9 mouse cellular contexts compared by ENCODE assay signal in genomic region chr15:85672376-85672775, GRCm38 (mm10).
DNase-seq lines count a peak whose midpoint lies in the region; ATAC-seq and TF ChIP-seq lines count a peak whose summit lies in the region.
"Had no signal": no experiment of that assay in that cellular context is flagged by ENCODE, and none has a peak within 500 bp of the region (broad histone marks: within the 10 kb centered on the region; RNA-seq: fewer than 3 reads in every experiment).

No protein-coding gene starts in this region.

- peak overlapping the region; percentile 99 for H3ac ChIP-seq in myocyte (ENCODE audit: control insufficient read depth, insufficient read length)

- H3K27me3 ChIP-seq in kidney, postnatal 0 days (ENCODE audit: insufficient read depth, low read length), result no peaks in the 10 kb centered on the region
- H3K27me3 ChIP-seq in embryonic facial prominence, embryonic 14.5 days (replicated peaks; ENCODE audit: control insufficient read depth, insufficient read depth, low read length), result peaks cover 5% of the 10 kb centered on the region
- peaks cover 3% of the 10 kb centered on the region; the same call in 1 of the 2 replicates for H3K27me3 ChIP-seq in hindbrain, embryonic 15.5 days
- H3K27me3 ChIP-seq in myocyte (ENCODE audit: control insufficient read depth, insufficient read depth, insufficient read length), result no peaks in the 10 kb centered on the region
- H3K27me3 ChIP-seq: Patski had no signal

- peaks cover 37% of the 10 kb centered on the region for H3K4me1 ChIP-seq in kidney, postnatal 0 days (replicated peaks; ENCODE audit: insufficient read depth, low read length)
- H3K4me1 ChIP-seq in embryonic facial prominence, embryonic 14.5 days (ENCODE audit: control insufficient read depth, insufficient read depth, low read length), result peaks cover 36% of the 10 kb centered on the region
- H3K4me1 ChIP-seq in hindbrain, embryonic 15.5 days (replicated peaks), result peaks cover 62% of the 10 kb centered on the region

- peaks cover 80% of the 10 kb centered on the region for H3K79me2 ChIP-seq in myocyte (ENCODE audit: control insufficient read depth, insufficient read depth)

- H3K27ac ChIP-seq in kidney, postnatal 0 days, result peak overlapping the region; percentile 99
- no peak overlapping the region for H3K27ac ChIP-seq in embryonic facial prominence, embryonic 14.5 days (replicated peaks; ENCODE audit: low read depth, low read length)
- peak overlapping the region; percentile 100 for H3K27ac ChIP-seq in hindbrain, embryonic 15.5 days (replicated peaks)

- peak overlapping the region; percentile 99 for H3K9ac ChIP-seq in kidney, postnatal 0 days (ENCODE audit: low read depth, low read length)
- H3K9ac ChIP-seq in embryonic facial prominence, embryonic 14.5 days (ENCODE audit: low read depth, low read length), result peak overlapping the region; percentile 99
- peak overlapping the region; percentile 92 for H3K9ac ChIP-seq in hindbrain, embryonic 15.5 days

- WGBS in kidney, postnatal 0 days, result 26% methylated on average over 3 of the region's 3 CpGs
- 67% methylated on average over 3 of the region's 3 CpGs for WGBS in embryonic facial prominence, embryonic 14.5 days
- 35% methylated on average over 3 of the region's 3 CpGs for WGBS in hindbrain, embryonic 15.5 days

- no peak for DNase-seq in kidney, postnatal 0 days (ENCODE audit: low spot score)
- no peak for DNase-seq in kidney, postnatal 4 days
- no peak for DNase-seq in embryonic facial prominence, embryonic 14.5 days (ENCODE audit: low spot score)
- DNase-seq in adrenal gland, adult 8-10 months, result no peak
- no peak for DNase-seq in thymus, postnatal 4 days
- no peak for DNase-seq in frontal cortex, postnatal 36 days (ENCODE audit: low spot score in 2 of 2)

- no peak for ATAC-seq in kidney, postnatal 0 days (replicated peaks; ENCODE audit: low FRiP score, low read depth)
- ATAC-seq in embryonic facial prominence, embryonic 14.5 days (ENCODE audit: low read depth), result no peak
- no peak for ATAC-seq in hindbrain, embryonic 15.5 days (ENCODE audit: low FRiP score, low read depth)
- ATAC-seq: Patski had no signal

- H3K9me3 ChIP-seq in kidney, postnatal 0 days (replicated peaks; ENCODE audit: low read length), result no peaks in the 10 kb centered on the region
- no peaks in the 10 kb centered on the region for H3K9me3 ChIP-seq in embryonic facial prominence, embryonic 14.5 days (ENCODE audit: control insufficient read depth, low read length)
- H3K9me3 ChIP-seq in hindbrain, embryonic 15.5 days, result no peaks in the 10 kb centered on the region

- peak overlapping the region; percentile 92 for H3K4me3 ChIP-seq in kidney, postnatal 0 days (replicated peaks; ENCODE audit: low read depth, low read length)
- H3K4me3 ChIP-seq in embryonic facial prominence, embryonic 14.5 days (ENCODE audit: low read depth, low read length), result peak overlapping the region; percentile 94
- H3K4me3 ChIP-seq in hindbrain, embryonic 15.5 days, result peak overlapping the region; percentile 82
- peak overlapping the region; percentile 95 for H3K4me3 ChIP-seq in myocyte

- 0 out of 2 replicates have a peak, but pooled peaks cover 6% of the 10 kb centered on the region for H3K36me3 ChIP-seq in kidney, postnatal 0 days (ENCODE audit: insufficient read depth, low read length)
- H3K36me3 ChIP-seq in embryonic facial prominence, embryonic 14.5 days (ENCODE audit: control insufficient read depth, insufficient read depth, low read length), result peaks cover 24% of the 10 kb centered on the region; the same call in 1 of the 2 replicates
- no peaks in the 10 kb centered on the region for H3K36me3 ChIP-seq in hindbrain, embryonic 15.5 days
- H3K36me3 ChIP-seq in myocyte (ENCODE audit: control insufficient read depth, insufficient read depth), result peaks cover 25% of the 10 kb centered on the region

- peak overlapping the region; percentile 87 for H3K4me2 ChIP-seq in kidney, postnatal 0 days (ENCODE audit: low read length)
- peak overlapping the region; percentile 73 for H3K4me2 ChIP-seq in embryonic facial prominence, embryonic 14.5 days (ENCODE audit: low read depth, low read length)
- H3K4me2 ChIP-seq in hindbrain, embryonic 15.5 days, result peak overlapping the region; percentile 77
- H3K4me2 ChIP-seq in myocyte (ENCODE audit: low read depth), result peak overlapping the region; percentile 73

- no peak for TF ChIP-seq CTCF in kidney, postnatal 0 days (IDR thresholded peaks at IDR 0.05; ENCODE audit: low read depth)

- no peak for TF ChIP-seq POLR2A in myocyte (IDR thresholded peaks at IDR 0.05; ENCODE audit: insufficient read length, low read depth)

TF ChIP-seq in myocyte, 11 proteins besides CTCF, POLR2A, EP300 and RAD21:
- TF ChIP-seq MAX (IDR thresholded peaks at IDR 0.05; ENCODE audit: low read depth), result no peak
- TF ChIP-seq POLR2AphosphoS2 (IDR thresholded peaks at IDR 0.05; ENCODE audit: insufficient read length, low read depth), result no peak
- no peak for TF ChIP-seq E2F4 (IDR thresholded peaks at IDR 0.05; ENCODE audit: insufficient read depth)
- no peak for TF ChIP-seq TCF12 (IDR thresholded peaks at IDR 0.05; ENCODE audit: insufficient read depth, poor library complexity, severe bottlenecking)
- no peak for TF ChIP-seq MYOG (IDR thresholded peaks at IDR 0.05; ENCODE audit: control insufficient read depth in 1 of 3, insufficient read depth in 1 of 3, insufficient read length in 2 of 3, low read depth in 2 of 3)
- no peak for TF ChIP-seq USF1 (IDR thresholded peaks at IDR 0.05; ENCODE audit: low read depth)
- no peak for TF ChIP-seq CEBPB (IDR thresholded peaks at IDR 0.05; ENCODE audit: insufficient read depth, poor library complexity, severe bottlenecking)
- no peak for TF ChIP-seq TCF3 (IDR thresholded peaks at IDR 0.05; ENCODE audit: insufficient read length, low read depth)
- no peak for TF ChIP-seq SRF (IDR thresholded peaks at IDR 0.05; ENCODE audit: control insufficient read depth, insufficient read length, low read depth)
- TF ChIP-seq MYOD1 (IDR thresholded peaks at IDR 0.05; ENCODE audit: control insufficient read depth in 1 of 3, insufficient read length in 2 of 3, low read depth in 2 of 3), result no peak
- no peak for TF ChIP-seq REST (IDR thresholded peaks at IDR 0.05; ENCODE audit: insufficient read depth, insufficient read length)
